Mouse (Mus musculus) CH12.LX (cell line): ENCODE measurements around the gene Adamtsl4. TPM values are rescaled to one million over a fixed set of nuclear protein-coding genes. Genes with fewer than 3 reads are reported as not detected.

Experiments
- DNase-seq: peaks from one replicate; pipeline ENCODE4 v3.0.0-alpha.2; 2013; ENCODE audit errors: extremely low read depth
- H3K27ac ChIP-seq: 2 replicates; pipeline ENCODE4 v1.5.1; 2012; ENCODE audit warnings: low read depth, mild to moderate bottlenecking, control low read depth, moderate library complexity; ENCODE audit not compliant: insufficient read depth
- H3K27me3 ChIP-seq: replicated peaks from 2 replicates; pipeline ENCODE3; 2012; ENCODE audit warnings: inconsistent platforms
- H3K36me3 ChIP-seq, 2 experiments: replicated peaks in 1 of 2; 2 replicates each; pipeline versions ENCODE3 to v1.6.1; 2012; ENCODE audit warnings: inconsistent platforms in 1 of 2, low read length in 1 of 2, mild to moderate bottlenecking in 1 of 2, mixed read lengths in 1 of 2, moderate library complexity in 1 of 2; ENCODE audit not compliant: control insufficient read depth in 1 of 2, insufficient read depth in 1 of 2
- H3K4me1 ChIP-seq, 2 experiments: 2 replicates each; pipeline ENCODE4 v1.6.1; 2012; ENCODE audit warnings: inconsistent platforms in 1 of 2, moderate library complexity in 1 of 2; ENCODE audit not compliant: insufficient read depth in 2 of 2, control insufficient read depth in 1 of 2
- H3K4me2 ChIP-seq: 2 replicates; pipeline ENCODE4 v1.6.1; 2012; ENCODE audit warnings: low read depth, mild to moderate bottlenecking, control low read depth; ENCODE audit not compliant: poor library complexity, insufficient read depth, severe bottlenecking
- H3K4me3 ChIP-seq, 3 experiments: fragments of 150-350 bp in 1 of 3; sonication (generic) in 1 of 3; replicated peaks in 1 of 3; 2 replicates each; pipeline versions ENCODE3 to v1.5.1; 2011 to 2012; ENCODE audit warnings: low read depth in 2 of 3, low read length in 2 of 3, mild to moderate bottlenecking in 2 of 3, moderate library complexity in 2 of 3, control low read depth in 1 of 3, improper control_type of control experiment in 1 of 3, inconsistent platforms in 1 of 3, mixed read lengths in 1 of 3; ENCODE audit not compliant: poor library complexity in 1 of 3
- H3K79me2 ChIP-seq: replicated peaks from 2 replicates; pipeline ENCODE4 v1.6.1; 2012; ENCODE audit warnings: mild to moderate bottlenecking, moderate library complexity; ENCODE audit not compliant: control insufficient read depth, poor library complexity, insufficient read depth, severe bottlenecking; ENCODE audit errors: extremely low read depth
- H3K9ac ChIP-seq: 2 replicates; pipeline ENCODE4 v1.6.1; 2012; ENCODE audit warnings: low read depth, mild to moderate bottlenecking, control low read depth, moderate library complexity; ENCODE audit not compliant: insufficient read depth
- H3K9me3 ChIP-seq: replicated peaks from 2 replicates; pipeline ENCODE3; 2012; ENCODE audit warnings: low read length, inconsistent platforms, mixed read lengths
- BHLHE40 ChIP-seq: IDR thresholded peaks from 2 replicates; pipeline ENCODE4 v1.6.1; 2011; ENCODE audit warnings: mild to moderate bottlenecking, low read depth, low read length, improper control_type of control experiment
- CHD2 ChIP-seq: IDR thresholded peaks from 2 replicates; pipeline ENCODE4 v1.6.1; 2011; ENCODE audit warnings: low read length, improper control_type of control experiment
- ELF1 ChIP-seq: IDR thresholded peaks from 2 replicates; pipeline ENCODE4 v1.6.1; 2014; ENCODE audit warnings: low read depth, mild to moderate bottlenecking, inconsistent platforms, low read length, improper control_type of control experiment
- ETS1 ChIP-seq: conservative IDR thresholded peaks from 2 replicates; pipeline ENCODE4 v1.6.1; 2012; ENCODE audit warnings: low read depth, mild to moderate bottlenecking, inconsistent platforms, low read length, improper control_type of control experiment, moderate library complexity
- GABPA ChIP-seq: IDR thresholded peaks from 2 replicates; pipeline ENCODE4 v1.6.1; 2012; ENCODE audit warnings: low read depth, low read length, improper control_type of control experiment, inconsistent platforms; ENCODE audit not compliant: insufficient replicate concordance
- JUN ChIP-seq: IDR thresholded peaks from 2 replicates; pipeline ENCODE4 v1.6.1; 2011; ENCODE audit warnings: low read depth, mild to moderate bottlenecking, low read length, improper control_type of control experiment, moderate library complexity; ENCODE audit not compliant: insufficient read depth
- KAT2A ChIP-seq: IDR thresholded peaks from 2 replicates; pipeline ENCODE4 v1.6.1; 2012; ENCODE audit warnings: low read length, improper control_type of control experiment, inconsistent platforms; ENCODE audit not compliant: insufficient replicate concordance
- MAX ChIP-seq: IDR thresholded peaks from 2 replicates; pipeline ENCODE4 v1.6.1; 2011; ENCODE audit warnings: low read length, improper control_type of control experiment
- MXI1 ChIP-seq: IDR thresholded peaks from 2 replicates; pipeline ENCODE4 v1.6.1; 2011; ENCODE audit warnings: mild to moderate bottlenecking, low read depth, low read length, improper control_type of control experiment
- MYC ChIP-seq: IDR thresholded peaks from 2 replicates; pipeline ENCODE4 v1.6.1; 2011; ENCODE audit warnings: low read depth, mild to moderate bottlenecking, improper control_type of control experiment, low read length
- NELFE ChIP-seq: IDR thresholded peaks from 2 replicates; pipeline ENCODE4 v1.6.1; 2011; ENCODE audit warnings: low read depth, low read length, improper control_type of control experiment
- RCOR1 ChIP-seq: conservative IDR thresholded peaks from 2 replicates; pipeline ENCODE4 v1.6.1; 2012; ENCODE audit warnings: low read depth, mild to moderate bottlenecking, inconsistent platforms, low read length, improper control_type of control experiment
- SIN3A ChIP-seq: IDR thresholded peaks from 2 replicates; pipeline ENCODE4 v1.6.1; 2012; ENCODE audit warnings: low read length, improper control_type of control experiment, inconsistent platforms
- TBP ChIP-seq: conservative IDR thresholded peaks from 2 replicates; pipeline ENCODE4 v1.6.1; 2011; ENCODE audit warnings: low read depth, low read length, improper control_type of control experiment
- ZC3H11A ChIP-seq: IDR thresholded peaks from 2 replicates; pipeline ENCODE4 v1.6.1; 2012; ENCODE audit warnings: low read depth, mild to moderate bottlenecking, inconsistent platforms, low read length, improper control_type of control experiment
- ZMIZ1 ChIP-seq: IDR thresholded peaks from 2 replicates; pipeline ENCODE4 v1.6.1; 2012; ENCODE audit warnings: low read depth, mild to moderate bottlenecking, inconsistent platforms, low read length, improper control_type of control experiment
- dilution Hi-C: fragments of 300-500 bp; cut with MboI; formaldehyde crosslinking; loops from 2 replicates; pipeline ENCODE4 v1.14.3; 2020; ENCODE audit warnings: low sequenced_read_pairs; ENCODE audit not compliant: extremely low pct_unique_long_range_greater_than_20kb, extremely low pct_ligation_motif_present
- in situ Hi-C: fragments of 300-500 bp; cut with MboI; formaldehyde crosslinking; loops from 3 replicates; pipeline ENCODE4 v1.14.3; 2019; ENCODE audit warnings: low sequenced_read_pairs, low pct_ligation_motif_present, low pct_unique_long_range_greater_than_20kb, mixed read lengths
- polyA plus RNA-seq: library from polyadenylated mRNA; unstranded; fragments of >175 nt; gene quantifications from 2 replicates; pipeline ENCODE4 v1.2.1, GENCODE M21; 2012; ENCODE audit warnings: low read depth; ENCODE audit not compliant: insufficient read length
- total RNA-seq, 2 experiments: library from RNA; depleted of rRNA; stranded (reverse); fragments of 300-350 nt in 1 of 2; fragments of >200 nt in 1 of 2; gene quantifications; 2 replicates each; pipeline ENCODE4 v1.2.3; 2012 to 2014

Adamtsl4 gene
- total and polyA plus RNA-seq, 3 experiments: 0.10 to 0.85 TPM; not detected in 1

DNA sequence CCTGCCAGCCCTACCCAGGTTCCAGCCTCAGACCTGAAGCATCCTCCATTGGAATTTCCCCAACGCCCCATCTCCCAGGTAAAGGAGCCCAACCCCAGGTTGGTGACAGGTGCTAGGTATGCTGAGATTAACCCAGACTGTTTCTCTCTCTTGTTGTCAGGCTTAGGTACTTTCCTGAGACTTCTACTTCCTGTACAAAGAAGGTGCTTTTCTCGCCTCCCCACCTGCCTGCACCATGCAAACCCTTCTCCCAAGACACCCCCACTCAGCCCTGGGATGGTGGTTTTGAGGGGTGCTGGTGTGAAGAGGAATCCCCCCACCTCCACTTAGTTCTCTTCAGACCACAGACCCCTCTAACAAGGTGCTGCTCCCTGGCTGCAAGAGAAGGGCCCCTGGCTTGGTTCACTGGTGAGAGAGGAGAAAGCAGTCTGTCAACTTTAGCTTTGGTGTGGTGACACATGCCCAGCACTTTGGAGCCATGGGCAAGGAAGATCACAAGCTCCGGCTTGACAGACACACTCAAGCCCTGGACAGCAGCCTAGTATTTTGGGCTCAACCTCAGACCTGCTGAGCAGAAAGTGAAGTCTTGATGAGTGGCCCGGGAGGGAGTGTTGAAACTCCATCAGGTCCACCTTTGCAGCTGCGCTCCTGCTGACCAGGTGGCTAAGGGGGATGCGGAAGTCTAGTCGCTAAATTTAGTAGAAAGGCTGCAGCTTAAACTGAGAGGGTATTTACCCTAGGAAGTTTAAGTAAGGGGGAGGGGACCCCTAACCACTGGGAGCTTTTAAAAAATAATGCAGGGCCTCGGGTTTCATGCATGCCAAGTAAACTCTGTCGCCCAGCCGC, 14.6 kb downstream of the Adamtsl4 start (continued):
- TF ChIP-seq ZC3H11A (no peak), KAT2A (0 out of 2 replicates have a peak, but pooled peaks have one; percentile 62), JUN (no peak), GABPA (no peak)
- TF ChIP-seq, all 38 proteins: peak for 20

DNA sequence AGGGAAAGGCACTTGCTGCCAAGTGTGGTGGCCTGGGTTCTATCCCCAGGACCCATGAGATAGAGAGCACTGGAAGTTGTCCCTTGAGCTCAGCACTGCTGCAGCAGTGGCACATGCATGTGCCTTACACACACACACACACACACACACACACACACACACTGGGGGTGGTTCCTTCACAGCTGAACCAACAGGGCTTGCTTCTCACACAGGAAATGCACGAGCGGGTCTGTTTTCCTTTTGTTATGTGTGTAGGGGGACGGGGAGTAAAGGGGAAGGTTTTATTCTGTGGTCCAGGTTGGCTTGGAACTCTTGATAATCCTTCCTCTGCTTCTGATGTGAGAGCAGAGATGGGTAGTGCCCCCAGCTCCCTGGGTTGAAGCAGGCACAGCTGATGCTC, 15.3 kb downstream of the Adamtsl4 start:
- Histone ChIP-seq H3K9ac (peak overlapping the region; percentile 87; the same call in 1 of the 2 replicates), H3K4me1 (peaks cover 47 to 92% of the 10 kb centered on the region in 2 experiments), H3K36me3 (peaks cover 0 to 18% of the 10 kb centered on the region in 2 experiments), H3K27me3 (no peaks in the 10 kb centered on the region), H3K27ac (peak overlapping the region; percentile 99), H3K4me2 (peak overlapping the region; percentile 98)
- in situ Hi-C loops: no loop called here
- dilution Hi-C loops: no loop called here
- TF ChIP-seq RCOR1 (0 out of 2 replicates have a peak, but pooled peaks have one; percentile 47), ETS1 (0 out of 2 replicates have a peak, but pooled peaks have one; percentile 46), NELFE (0 out of 2 replicates have a peak, but pooled peaks have one; percentile 32), ELF1 (0 out of 2 replicates have a peak, but pooled peaks have one; percentile 3), BHLHE40 (peak; percentile 90), MXI1 (peak; percentile 44; the same call in 1 of the 2 replicates), SIN3A (peak; percentile 65; the same call in 1 of the 2 replicates), TBP (no peak), KAT2A (0 out of 2 replicates have a peak, but pooled peaks have one; percentile 16), MAX (peak; percentile 42; the same call in 1 of the 2 replicates), ZC3H11A (no peak), CHD2 (0 out of 2 replicates have a peak, but pooled peaks have one; percentile 11), ZMIZ1 (no peak; the same call in 1 of the 2 replicates), MYC (0 out of 2 replicates have a peak, but pooled peaks have one; percentile 28)
- TF ChIP-seq, all 38 proteins: peak for 11
- Histone ChIP-seq H3K9me3 (no peaks in the 10 kb centered on the region), H3K79me2 (peaks cover 23% of the 10 kb centered on the region), H3K4me3 (peak overlapping the region in 1 of 3 experiments; percentile 9)
- DNase-seq: no peak
